Mouse (Mus musculus) ES-E14 (cell line): Measurements from ENCODE around the gene Ak5. TPM values are rescaled to one million over a fixed set of nuclear protein-coding genes. Genes with fewer than 3 reads are reported as not detected.
"Not testable (repeated sequence)": the region's sequence is repeated elsewhere in the genome, so short reads cannot be mapped to it uniquely, and the experiment has no call there.

Experiments used
- DNase-seq: peaks from one replicate; pipeline ENCODE4 v3.0.0-alpha.2; 2013; ENCODE audit warnings: low read depth, low spot score
- H3K27ac ChIP-seq: 2 replicates; pipeline ENCODE4 v1.5.1; 2012; ENCODE audit warnings: low read depth, mild to moderate bottlenecking, low read length, moderate library complexity, mixed read lengths; ENCODE audit not compliant: poor library complexity, insufficient read depth, severe bottlenecking
- H3K36me3 ChIP-seq: 2 replicates; pipeline ENCODE4 v1.6.1; 2012; ENCODE audit warnings: mild to moderate bottlenecking, low read length, moderate library complexity, mixed read lengths; ENCODE audit not compliant: control insufficient read depth, poor library complexity, insufficient read depth, severe bottlenecking
- H3K4me1 ChIP-seq, 2 experiments: fragments of 150-350 bp in 1 of 2; sonication (generic) in 1 of 2; 2 replicates each; pipeline ENCODE4 v1.6.1; 2012; ENCODE audit warnings: low read length in 2 of 2, mild to moderate bottlenecking in 1 of 2, mixed read lengths in 1 of 2; ENCODE audit not compliant: control insufficient read depth in 2 of 2, insufficient read depth in 2 of 2, poor library complexity in 1 of 2
- H3K4me3 ChIP-seq, 2 experiments: fragments of 150-350 bp in 1 of 2; sonication (generic) in 1 of 2; 2 replicates each; pipeline ENCODE4 v1.5.1; 2012; ENCODE audit warnings: low read length in 2 of 2, low read depth in 1 of 2, mild to moderate bottlenecking in 1 of 2, mixed read lengths in 1 of 2; ENCODE audit not compliant: insufficient read depth in 1 of 2, poor library complexity in 1 of 2, severe bottlenecking in 1 of 2
- H3K9ac ChIP-seq: 2 replicates; pipeline ENCODE4 v1.6.1; 2012; ENCODE audit warnings: low read depth, mild to moderate bottlenecking, low read length, mixed read lengths; ENCODE audit not compliant: poor library complexity, insufficient read depth, severe bottlenecking
- H3K9me3 ChIP-seq: fragments of 150-350 bp; sonication (generic); 2 replicates; pipeline ENCODE4 v1.6.1; 2012; ENCODE audit warnings: low read depth, mild to moderate bottlenecking, low read length; ENCODE audit not compliant: control insufficient read depth, insufficient read depth
- CHD2 ChIP-seq: IDR thresholded peaks from 2 replicates; pipeline ENCODE4 v1.6.1; 2014; ENCODE audit warnings: mild to moderate bottlenecking, low read depth, low read length, inconsistent platforms
- HCFC1 ChIP-seq: IDR thresholded peaks from 2 replicates; pipeline ENCODE4 v1.6.1; 2012; ENCODE audit warnings: low read length, inconsistent platforms, borderline replicate concordance; ENCODE audit not compliant: insufficient read depth
- MAFK ChIP-seq: IDR thresholded peaks from 2 replicates; pipeline ENCODE4 v1.6.1; 2014; ENCODE audit warnings: mild to moderate bottlenecking, low read depth, low read length, inconsistent platforms; ENCODE audit not compliant: insufficient read depth
- ZC3H11A ChIP-seq: IDR thresholded peaks from 2 replicates; pipeline ENCODE4 v1.6.1; 2012; ENCODE audit warnings: low read depth, mild to moderate bottlenecking, inconsistent platforms, low read length, borderline replicate concordance
- ZNF384 ChIP-seq: IDR thresholded peaks from 2 replicates; pipeline ENCODE4 v1.6.1; 2012; ENCODE audit warnings: low read depth, low read length, inconsistent platforms
- in situ Hi-C, 2 experiments: fragments of 600-800 bp; cut with MboI; formaldehyde crosslinking; loops; one replicate each; pipeline ENCODE4 v1.15.1; 2025; ENCODE audit warnings: low sequenced_read_pairs in 2 of 2, inconsistent platforms in 1 of 2; ENCODE audit not compliant: unreplicated experiment in 2 of 2
- total RNA-seq: library from RNA; depleted of rRNA; stranded (reverse); fragments of 300-350 nt; gene quantifications from 2 replicates; pipeline ENCODE4 v1.2.3, GENCODE M21; 2012

Gene Ak5
- total RNA-seq, 1 experiment, result 0.76 TPM

GRCm38 (mm10) chr3:152586191-152586590, 82.0 kb downstream of the Ak5 start:
- H3K4me3 ChIP-seq, result no peak overlapping the region
- H3K9ac ChIP-seq, result no peak overlapping the region
- no peak for TF ChIP-seq HCFC1
- no peak for TF ChIP-seq ZC3H11A
- no peak for TF ChIP-seq ZNF384
- TF ChIP-seq CHD2, result no peak
- TF ChIP-seq MAFK, result no peak
- no peak overlapping the region for H3K27ac ChIP-seq
- no peaks in the 10 kb centered on the region for H3K36me3 ChIP-seq
- no peak for DNase-seq
- no peaks in the 10 kb centered on the region for H3K9me3 ChIP-seq
- H3K4me1 ChIP-seq, result no peaks in the 10 kb centered on the region
- in situ Hi-C loops, result no loop called here

- TF ChIP-seq CHD2 (no peak), HCFC1 (no peak), ZC3H11A (no peak), MAFK (no peak), ZNF384 (no peak)
- Histone ChIP-seq H3K9ac (no peak overlapping the region), H3K4me3 (no peak overlapping the region), H3K9me3 (no peaks in the 10 kb centered on the region), H3K27ac (no peak overlapping the region), H3K4me1 (no peaks in the 10 kb centered on the region), H3K36me3 (no peaks in the 10 kb centered on the region)
- in situ Hi-C loops, result no loop called here
- no peak for DNase-seq
Measured at GRCm38 (mm10) chr3:152585581-152585980, 82.6 kb downstream of the Ak5 start.

- TF ChIP-seq CHD2, result no peak
- TF ChIP-seq MAFK, result peak; percentile 95
- TF ChIP-seq HCFC1, result no peak
- no peak for DNase-seq
- Histone ChIP-seq H3K27ac (no peak overlapping the region), H3K4me1 (no peaks in the 10 kb centered on the region), H3K4me3 (no peak overlapping the region), H3K9me3 (no peaks in the 10 kb centered on the region), H3K36me3 (no peaks in the 10 kb centered on the region), H3K9ac (no peak overlapping the region)
- in situ Hi-C loops, result no loop called here
Measured at GRCm38 (mm10) chr3:152583033-152583432, 85.1 kb downstream of the Ak5 start.

- in situ Hi-C loops, DNase-seq, H3K9me3 ChIP-seq: not testable (repeated sequence)
Measured at GRCm38 (mm10) chr3:152581853-152582252, 86.3 kb downstream of the Ak5 start.

GRCm38 (mm10) chr3:152579984-152580591, 88.1 kb downstream of the Ak5 start:
- in situ Hi-C loops, result no loop called here
- DNase-seq, result no peak

More at GRCm38 (mm10) chr3:152581853-152582252, 86.3 kb downstream of the Ak5 start:
- not testable (repeated sequence) for H3K36me3 ChIP-seq, H3K4me3 ChIP-seq, H3K9ac ChIP-seq, H3K27ac ChIP-seq, H3K4me1 ChIP-seq

More at GRCm38 (mm10) chr3:152579984-152580591, 88.1 kb downstream of the Ak5 start:
- Histone ChIP-seq H3K4me3 (no peak overlapping the region), H3K27ac (no peak overlapping the region), H3K9ac (no peak overlapping the region), H3K4me1 (no peaks in the 10 kb centered on the region), H3K9me3 (no peaks in the 10 kb centered on the region), H3K36me3 (no peaks in the 10 kb centered on the region)
- no peak for TF ChIP-seq ZNF384
- TF ChIP-seq MAFK, result no peak
- no peak for TF ChIP-seq CHD2
- no peak for TF ChIP-seq HCFC1
- no peak for TF ChIP-seq ZC3H11A
